Mouse (Mus musculus): Measurements from ENCODE around the gene Gm3453. TPM values are rescaled to one million over a fixed set of nuclear protein-coding genes. Genes with fewer than 3 reads are reported as not detected.
"Not testable (repeated sequence)": the region's sequence is repeated elsewhere in the genome, so short reads cannot be mapped to it uniquely, and the experiment has no call there.

Gm3453 gene
- polyA plus RNA-seq (2012; ENCODE audit: insufficient read depth, insufficient read length, missing spikeins): not detected in 2 replicates

DNA sequence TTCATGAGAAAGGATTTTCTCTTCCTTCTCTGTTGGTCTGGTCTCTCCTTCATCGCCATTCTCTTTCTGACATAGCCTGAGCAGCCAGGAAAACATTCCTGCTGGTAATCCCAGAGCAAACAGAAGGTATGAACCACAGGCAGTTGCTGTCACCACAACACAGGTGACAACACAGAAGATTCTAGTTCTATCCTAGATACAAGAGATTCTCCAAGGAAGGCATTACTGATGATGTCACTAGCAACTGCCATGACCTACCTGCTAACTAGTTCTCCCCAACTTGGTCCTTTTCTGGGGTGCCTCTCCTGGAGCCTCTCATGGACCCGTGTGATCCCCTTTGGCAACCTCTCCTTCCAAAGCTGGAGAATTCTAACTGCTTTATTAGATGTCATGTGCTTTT lies at the start of gene Gm3453:
Gene Gm3453, minus strand, starts transcription at position 101 of the 400 bp plus-strand sequence.
- not testable (repeated sequence) for H3K4me1 ChIP-seq (ENCODE audit: control insufficient read depth, insufficient read depth, insufficient read length, low read length); H3K4me3 ChIP-seq (ENCODE audit: insufficient read depth, low read depth, low read length); H3K27ac ChIP-seq (replicated peaks; ENCODE audit: low read depth, low read length)

- H3K4me3 ChIP-seq (ENCODE audit: insufficient read depth, low read depth, low read length); H3K27ac ChIP-seq (replicated peaks; ENCODE audit: low read depth, low read length); H3K4me1 ChIP-seq (ENCODE audit: control insufficient read depth, insufficient read depth, insufficient read length, low read length): not testable (repeated sequence)
Observed at GRCm38 (mm10) chr14:5987136-5987535, 8.2 kb upstream of the Gm3453 start.

DNA sequence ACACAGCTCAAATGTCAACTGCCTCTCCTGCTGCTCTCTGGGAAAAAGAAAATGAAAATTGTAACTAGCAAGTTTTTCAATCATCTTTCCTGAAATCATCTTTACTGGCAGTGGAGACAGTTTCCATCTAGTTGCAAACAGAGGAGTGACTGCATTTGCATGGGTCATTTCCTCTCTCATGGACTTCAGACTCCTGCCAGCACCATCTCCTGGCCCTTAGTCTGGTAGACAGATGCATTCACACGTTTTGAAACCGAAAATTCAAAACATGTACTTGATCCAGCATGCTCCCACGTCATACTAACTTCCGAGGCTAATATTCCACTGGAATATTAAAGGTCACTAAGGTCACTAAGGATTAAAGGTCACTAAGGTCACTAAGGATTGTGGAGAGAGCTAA lies 16.5 kb downstream of the Gm3453 start:
- not testable (repeated sequence) for H3K4me1 ChIP-seq (ENCODE audit: control insufficient read depth, insufficient read depth, insufficient read length, low read length); H3K4me3 ChIP-seq (ENCODE audit: insufficient read depth, low read depth, low read length); H3K27ac ChIP-seq (replicated peaks; ENCODE audit: low read depth, low read length)

DNA sequence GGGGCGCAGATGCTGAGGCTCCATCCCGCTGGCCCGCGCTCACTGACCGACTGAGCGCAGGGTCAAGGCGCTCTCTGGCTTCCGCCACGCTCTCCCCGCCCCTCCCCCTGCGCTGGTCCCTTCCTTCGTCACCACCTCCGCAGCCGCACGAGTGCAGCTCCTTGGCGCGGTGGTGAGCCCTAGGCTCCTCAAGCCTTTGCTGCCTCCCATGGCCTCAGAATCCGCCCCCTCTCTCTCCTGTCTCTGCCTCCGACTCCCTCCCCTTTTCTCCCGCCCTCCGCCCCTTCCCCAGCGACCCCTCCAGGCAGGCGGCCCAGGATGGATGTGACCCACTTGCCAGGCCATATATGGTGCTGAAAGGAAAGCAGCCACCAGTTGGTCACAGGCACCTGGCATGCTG lies 17.3 kb downstream of the Gm3453 start, which contains the start of gene Gm3248:
Gene Gm3248, minus strand, starts transcription at position 111 of the 400 bp plus-strand sequence.
- Histone ChIP-seq H3K4me3 (ENCODE audit: insufficient read depth, low read depth, low read length) (peak within 1 kb of the TSS; percentile 75), H3K27ac (replicated peaks; ENCODE audit: low read depth, low read length) (peak within 1 kb of the TSS; percentile 93)
- not testable (repeated sequence) for H3K4me1 ChIP-seq (ENCODE audit: control insufficient read depth, insufficient read depth, insufficient read length, low read length)

GRCm38 (mm10) chr14:5961102-5961501 lies 17.8 kb downstream of the Gm3453 start:
- H3K27ac ChIP-seq (replicated peaks; ENCODE audit: low read depth, low read length): peak overlapping the region; percentile 93
- peak overlapping the region; percentile 75 for H3K4me3 ChIP-seq (ENCODE audit: insufficient read depth, low read depth, low read length)
- not testable (repeated sequence) for H3K4me1 ChIP-seq (ENCODE audit: control insufficient read depth, insufficient read depth, insufficient read length, low read length)

GRCm38 (mm10) chr14:5960479-5960878 lies 18.5 kb downstream of the Gm3453 start:
- H3K27ac ChIP-seq (replicated peaks; ENCODE audit: low read depth, low read length); H3K4me1 ChIP-seq (ENCODE audit: control insufficient read depth, insufficient read depth, insufficient read length, low read length); H3K4me3 ChIP-seq (ENCODE audit: insufficient read depth, low read depth, low read length): not testable (repeated sequence)

DNA sequence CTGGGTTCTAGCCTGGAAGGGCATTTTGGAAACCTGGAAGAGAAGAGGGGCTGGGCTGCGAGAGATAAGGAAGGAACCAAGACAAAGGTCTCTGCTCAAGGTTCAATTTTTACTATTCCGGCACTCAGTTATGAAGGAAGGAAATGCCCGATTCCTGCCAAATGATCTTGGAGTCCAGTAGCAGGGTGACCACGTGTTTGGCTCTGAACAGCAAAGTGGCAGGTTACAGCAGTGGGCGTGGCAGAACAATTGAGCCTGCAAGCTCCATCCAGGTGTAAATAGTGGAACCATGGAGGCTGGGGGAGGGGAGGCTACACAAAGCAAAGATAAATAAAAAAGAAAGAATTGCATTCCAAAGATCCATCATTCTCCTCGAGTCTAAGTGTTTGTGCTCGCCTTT lies 55.7 kb downstream of the Gm3453 start:
- not testable (repeated sequence) for H3K4me1 ChIP-seq (ENCODE audit: control insufficient read depth, insufficient read depth, insufficient read length, low read length); H3K4me3 ChIP-seq (ENCODE audit: insufficient read depth, low read depth, low read length); H3K27ac ChIP-seq (replicated peaks; ENCODE audit: low read depth, low read length)

Other genes starting within 250 kb of the Gm3453 start
- not detected in 2 replicates for gene Gm3373, start 237.6 kb downstream of the Gm3453 start, polyA plus RNA-seq (2012; ENCODE audit: insufficient read depth, insufficient read length, missing spikeins)
- not detected in 2 replicates for gene Gm3383, start 171.2 kb downstream of the Gm3453 start, polyA plus RNA-seq (2012; ENCODE audit: insufficient read depth, insufficient read length, missing spikeins)
- not detected in 2 replicates for gene Gm3424, start 148.8 kb downstream of the Gm3453 start, polyA plus RNA-seq (2012; ENCODE audit: insufficient read depth, insufficient read length, missing spikeins)
- gene Gm8237, start 98.8 kb downstream of the Gm3453 start, polyA plus RNA-seq (2012; ENCODE audit: insufficient read depth, insufficient read length, missing spikeins): not detected in 2 replicates
- not detected in 2 replicates for gene Gm3248, start 17.4 kb downstream of the Gm3453 start, polyA plus RNA-seq (2012; ENCODE audit: insufficient read depth, insufficient read length, missing spikeins)
- gene Gm6337, start 79.1 kb upstream of the Gm3453 start, polyA plus RNA-seq (2012; ENCODE audit: insufficient read depth, insufficient read length, missing spikeins): not detected in 2 replicates
- gene Gm8206, start 114.8 kb upstream of the Gm3453 start, polyA plus RNA-seq (2012; ENCODE audit: insufficient read depth, insufficient read length, missing spikeins): not detected in 2 replicates
- gene Gm3468, start 129.5 kb upstream of the Gm3453 start, polyA plus RNA-seq (2012; ENCODE audit: insufficient read depth, insufficient read length, missing spikeins): not detected in 2 replicates
- not detected in 2 replicates for gene Gm3476, start 146.7 kb upstream of the Gm3453 start, polyA plus RNA-seq (2012; ENCODE audit: insufficient read depth, insufficient read length, missing spikeins)
- not detected in 2 replicates for gene Gm21560, start 240.2 kb upstream of the Gm3453 start, polyA plus RNA-seq (2012; ENCODE audit: insufficient read depth, insufficient read length, missing spikeins)